Mouse (Mus musculus): ENCODE data around the gene Gm10964. TPM values are rescaled to one million over a fixed set of nuclear protein-coding genes. Genes with fewer than 3 reads are reported as not detected.

Gm10964 gene
- polyA plus RNA-seq (2014; fragmentation: Nextera tagmentation; extraction: Ambion mirVana), result not detected in 2 replicates

- DNase-seq (ENCODE audit: low spot score) (no peak), ATAC-seq (ENCODE audit: low read depth) (no peak)
- H3K4me3 ChIP-seq (ENCODE audit: low read depth, low read length), result peak within 1 kb of the TSS; percentile 48
- H3K36me3 ChIP-seq (ENCODE audit: control insufficient read depth, insufficient read depth, low read length), result peaks cover 34% of the 10 kb centered on the region
- peak within 1 kb of the TSS; percentile 56 for H3K4me2 ChIP-seq (ENCODE audit: low read depth, low read length)
- H3K9me3 ChIP-seq (ENCODE audit: control insufficient read depth, low read length), result no peaks in the 10 kb centered on the region
- peak within 1 kb of the TSS; percentile 91 for H3K27ac ChIP-seq (replicated peaks; ENCODE audit: low read depth, low read length)
- WGBS, result 95% methylated on average over 1 of the region's 1 CpGs
- no peaks in the 10 kb centered on the region for H3K27me3 ChIP-seq (replicated peaks; ENCODE audit: control insufficient read depth, insufficient read depth, low read length)
- peaks cover 30% of the 10 kb centered on the region for H3K4me1 ChIP-seq (ENCODE audit: control insufficient read depth, insufficient read depth, low read length)
- H3K9ac ChIP-seq (ENCODE audit: low read depth, low read length), result peak within 1 kb of the TSS; percentile 64
Observed at GRCm38 (mm10) chr3:103739329-103739728, at the start of gene Gm10964. Gm10964 (plus strand) TSS chr3:103739366.

GRCm38 (mm10) chr3:103690506-103690905 is 48.7 kb upstream of the Gm10964 start:
- Histone ChIP-seq H3K4me3 (ENCODE audit: low read depth, low read length) (no peak overlapping the region), H3K4me1 (ENCODE audit: control insufficient read depth, insufficient read depth, low read length) (no peaks in the 10 kb centered on the region), H3K27ac (replicated peaks; ENCODE audit: low read depth, low read length) (no peak overlapping the region), H3K4me2 (ENCODE audit: low read depth, low read length) (no peak overlapping the region), H3K9me3 (ENCODE audit: control insufficient read depth, low read length) (no peaks in the 10 kb centered on the region), H3K9ac (ENCODE audit: low read depth, low read length) (no peak overlapping the region), H3K36me3 (ENCODE audit: control insufficient read depth, insufficient read depth, low read length) (no peaks in the 10 kb centered on the region), H3K27me3 (replicated peaks; ENCODE audit: control insufficient read depth, insufficient read depth, low read length) (no peaks in the 10 kb centered on the region)
- WGBS, result 80% methylated on average over 3 of the region's 3 CpGs
- ATAC-seq (ENCODE audit: low read depth), result no peak
- DNase-seq (ENCODE audit: low spot score), result peak; percentile 34

- no peaks in the 10 kb centered on the region for H3K36me3 ChIP-seq (ENCODE audit: control insufficient read depth, insufficient read depth, low read length)
- no peaks in the 10 kb centered on the region for H3K4me1 ChIP-seq (ENCODE audit: control insufficient read depth, insufficient read depth, low read length)
- H3K9me3 ChIP-seq (ENCODE audit: control insufficient read depth, low read length), result no peaks in the 10 kb centered on the region
- DNase-seq (ENCODE audit: low spot score), result no peak
- H3K27me3 ChIP-seq (replicated peaks; ENCODE audit: control insufficient read depth, insufficient read depth, low read length), result no peaks in the 10 kb centered on the region
- H3K4me2 ChIP-seq (ENCODE audit: low read depth, low read length), result no peak overlapping the region
- no peak overlapping the region for H3K27ac ChIP-seq (replicated peaks; ENCODE audit: low read depth, low read length)
- no peak overlapping the region for H3K9ac ChIP-seq (ENCODE audit: low read depth, low read length)
- H3K4me3 ChIP-seq (ENCODE audit: low read depth, low read length), result no peak overlapping the region
- WGBS, result 51% methylated on average over 3 of the region's 3 CpGs
- ATAC-seq (ENCODE audit: low read depth), result no peak
Observed at GRCm38 (mm10) chr3:103695556-103695955, 43.6 kb upstream of the Gm10964 start.

- H3K4me1 ChIP-seq (ENCODE audit: control insufficient read depth, insufficient read depth, low read length), result no peaks in the 10 kb centered on the region
- DNase-seq (ENCODE audit: low spot score) (no peak), ATAC-seq (ENCODE audit: low read depth) (no peak)
- H3K36me3 ChIP-seq (ENCODE audit: control insufficient read depth, insufficient read depth, low read length), result no peaks in the 10 kb centered on the region
- no peaks in the 10 kb centered on the region for H3K27me3 ChIP-seq (replicated peaks; ENCODE audit: control insufficient read depth, insufficient read depth, low read length)
- no peaks in the 10 kb centered on the region for H3K9me3 ChIP-seq (ENCODE audit: control insufficient read depth, low read length)
- no peak overlapping the region for H3K27ac ChIP-seq (replicated peaks; ENCODE audit: low read depth, low read length)
- 52% methylated on average over 1 of the region's 1 CpGs for WGBS
- H3K4me3 ChIP-seq (ENCODE audit: low read depth, low read length), result no peak overlapping the region
- no peak overlapping the region for H3K4me2 ChIP-seq (ENCODE audit: low read depth, low read length)
- no peak overlapping the region for H3K9ac ChIP-seq (ENCODE audit: low read depth, low read length)
Observed at GRCm38 (mm10) chr3:103696388-103696925, 42.7 kb upstream of the Gm10964 start.

GRCm38 (mm10) chr3:103704661-103705060 is 34.5 kb upstream of the Gm10964 start:
- WGBS, result 43% methylated on average over 6 of the region's 6 CpGs
- ATAC-seq (ENCODE audit: low read depth), result no peak
- Histone ChIP-seq H3K27me3 (replicated peaks; ENCODE audit: control insufficient read depth, insufficient read depth, low read length) (no peaks in the 10 kb centered on the region), H3K4me3 (ENCODE audit: low read depth, low read length) (no peak overlapping the region), H3K4me1 (ENCODE audit: control insufficient read depth, insufficient read depth, low read length) (no peaks in the 10 kb centered on the region; the same call in 1 of the 2 replicates), H3K9me3 (ENCODE audit: control insufficient read depth, low read length) (no peaks in the 10 kb centered on the region), H3K4me2 (ENCODE audit: low read depth, low read length) (no peak overlapping the region), H3K27ac (replicated peaks; ENCODE audit: low read depth, low read length) (no peak overlapping the region), H3K9ac (ENCODE audit: low read depth, low read length) (no peak overlapping the region), H3K36me3 (ENCODE audit: control insufficient read depth, insufficient read depth, low read length) (no peaks in the 10 kb centered on the region)
- peak; percentile 19 for DNase-seq (ENCODE audit: low spot score)

GRCm38 (mm10) chr3:103705426-103705825 is 33.7 kb upstream of the Gm10964 start:
- Histone ChIP-seq H3K9ac (ENCODE audit: low read depth, low read length) (no peak overlapping the region), H3K36me3 (ENCODE audit: control insufficient read depth, insufficient read depth, low read length) (no peaks in the 10 kb centered on the region), H3K27ac (replicated peaks; ENCODE audit: low read depth, low read length) (no peak overlapping the region), H3K9me3 (ENCODE audit: control insufficient read depth, low read length) (no peaks in the 10 kb centered on the region), H3K4me1 (ENCODE audit: control insufficient read depth, insufficient read depth, low read length) (no peaks in the 10 kb centered on the region; the same call in 1 of the 2 replicates), H3K4me3 (ENCODE audit: low read depth, low read length) (no peak overlapping the region), H3K4me2 (ENCODE audit: low read depth, low read length) (no peak overlapping the region), H3K27me3 (replicated peaks; ENCODE audit: control insufficient read depth, insufficient read depth, low read length) (no peaks in the 10 kb centered on the region)
- WGBS, result 75% methylated on average over 12 of the region's 12 CpGs
- DNase-seq (ENCODE audit: low spot score) (no peak), ATAC-seq (ENCODE audit: low read depth) (no peak)

GRCm38 (mm10) chr3:103709470-103710040 is 29.6 kb upstream of the Gm10964 start:
- no peak overlapping the region for H3K4me3 ChIP-seq (ENCODE audit: low read depth, low read length)
- no peaks in the 10 kb centered on the region for H3K27me3 ChIP-seq (replicated peaks; ENCODE audit: control insufficient read depth, insufficient read depth, low read length)
- no peak overlapping the region for H3K9ac ChIP-seq (ENCODE audit: low read depth, low read length)
- H3K27ac ChIP-seq (replicated peaks; ENCODE audit: low read depth, low read length), result no peak overlapping the region
- H3K9me3 ChIP-seq (ENCODE audit: control insufficient read depth, low read length), result no peaks in the 10 kb centered on the region
- ATAC-seq (ENCODE audit: low read depth) (no peak), DNase-seq (ENCODE audit: low spot score) (no peak)
- no peaks in the 10 kb centered on the region; the same call in 1 of the 2 replicates for H3K4me1 ChIP-seq (ENCODE audit: control insufficient read depth, insufficient read depth, low read length)
- H3K36me3 ChIP-seq (ENCODE audit: control insufficient read depth, insufficient read depth, low read length), result no peaks in the 10 kb centered on the region
- no peak overlapping the region for H3K4me2 ChIP-seq (ENCODE audit: low read depth, low read length)
- WGBS, result 94% methylated on average over 5 of the region's 5 CpGs

- Histone ChIP-seq H3K36me3 (ENCODE audit: control insufficient read depth, insufficient read depth, low read length) (no peaks in the 10 kb centered on the region), H3K27ac (replicated peaks; ENCODE audit: low read depth, low read length) (no peak overlapping the region), H3K9me3 (ENCODE audit: control insufficient read depth, low read length) (no peaks in the 10 kb centered on the region), H3K4me1 (ENCODE audit: control insufficient read depth, insufficient read depth, low read length) (peaks cover 13% of the 10 kb centered on the region), H3K4me3 (ENCODE audit: low read depth, low read length) (no peak overlapping the region), H3K9ac (ENCODE audit: low read depth, low read length) (no peak overlapping the region), H3K27me3 (replicated peaks; ENCODE audit: control insufficient read depth, insufficient read depth, low read length) (no peaks in the 10 kb centered on the region), H3K4me2 (ENCODE audit: low read depth, low read length) (no peak overlapping the region)
- ATAC-seq (ENCODE audit: low read depth) (no peak), DNase-seq (ENCODE audit: low spot score) (peak; percentile 32)
- 93% methylated on average over 4 of the region's 4 CpGs for WGBS
Observed at GRCm38 (mm10) chr3:103712196-103712595, 27.0 kb upstream of the Gm10964 start.
